In genomic region chrX:36183625-36184024, GRCm38 (mm10) we compare ENCODE assay signal across 9 mouse cellular contexts. TPM values are rescaled to one million over a fixed set of nuclear protein-coding genes. Genes with fewer than 3 reads are reported as not detected.
DNase-seq lines count a peak whose midpoint lies in the region; ATAC-seq and TF ChIP-seq lines count a peak whose summit lies in the region.
"Had no signal": no experiment of that assay in that cellular context is flagged by ENCODE, and none has a peak within 500 bp of the region (broad histone marks: within the 10 kb centered on the region; RNA-seq: fewer than 3 reads in every experiment).

No protein-coding gene starts in this region.

- H3K9ac ChIP-seq in midbrain, postnatal 0 days (replicated peaks; ENCODE audit: low read length, poor library complexity, severe bottlenecking), result no peak overlapping the region
- H3K9ac ChIP-seq in midbrain, embryonic 13.5 days (replicated peaks), result no peak overlapping the region
- no peak overlapping the region for H3K9ac ChIP-seq in liver, embryonic 14.5 days (replicated peaks)
- H3K9ac ChIP-seq: heart, embryonic 15.5 days had no signal

- no peaks in the 10 kb centered on the region for H3K9me3 ChIP-seq in midbrain, postnatal 0 days (ENCODE audit: low read length)
- H3K9me3 ChIP-seq in midbrain, embryonic 13.5 days, result no peaks in the 10 kb centered on the region
- no peaks in the 10 kb centered on the region for H3K9me3 ChIP-seq in liver, embryonic 14.5 days (ENCODE audit: control insufficient read depth, low read length)
- H3K9me3 ChIP-seq: heart, embryonic 15.5 days had no signal

- no peak overlapping the region for H3K27ac ChIP-seq in midbrain, postnatal 0 days (ENCODE audit: low read depth, low read length)
- no peak overlapping the region for H3K27ac ChIP-seq in midbrain, embryonic 13.5 days
- H3K27ac ChIP-seq in liver, embryonic 14.5 days, result no peak overlapping the region
- H3K27ac ChIP-seq: heart, embryonic 15.5 days had no signal

- no peaks in the 10 kb centered on the region for H3K36me3 ChIP-seq in midbrain, postnatal 0 days (ENCODE audit: insufficient read depth, low read length)
- H3K36me3 ChIP-seq in midbrain, embryonic 13.5 days, result no peaks in the 10 kb centered on the region
- H3K36me3 ChIP-seq in liver, embryonic 14.5 days (replicated peaks; ENCODE audit: control insufficient read depth, insufficient read depth, low read depth), result no peaks in the 10 kb centered on the region
- H3K36me3 ChIP-seq: heart, embryonic 15.5 days had no signal

- H3K4me3 ChIP-seq in midbrain, postnatal 0 days (ENCODE audit: low read depth, low read length), result no peak overlapping the region
- no peak overlapping the region for H3K4me3 ChIP-seq in midbrain, embryonic 13.5 days (replicated peaks)
- no peak overlapping the region for H3K4me3 ChIP-seq in liver, embryonic 14.5 days (ENCODE audit: insufficient read depth in 1 of 2, low read depth in 2 of 2, low read length in 2 of 2)
- H3K4me3 ChIP-seq: heart, embryonic 15.5 days had no signal

- no peak overlapping the region for H3K4me2 ChIP-seq in midbrain, postnatal 0 days (ENCODE audit: low read depth, low read length, poor library complexity, severe bottlenecking)
- no peak overlapping the region for H3K4me2 ChIP-seq in midbrain, embryonic 13.5 days (replicated peaks)
- H3K4me2 ChIP-seq in liver, embryonic 14.5 days (ENCODE audit: low read depth), result no peak overlapping the region
- H3K4me2 ChIP-seq: heart, embryonic 15.5 days had no signal

- no peak for TF ChIP-seq EP300 in liver, embryonic 14.5 days (IDR thresholded peaks at IDR 0.05; ENCODE audit: low read depth)

- no peak for ATAC-seq in cerebellum, adult (ENCODE audit: insufficient number of reproducible peaks, low FRiP score, low TSS enrichment)
- no peak for ATAC-seq in midbrain, postnatal 0 days (ENCODE audit: low FRiP score)
- no peak for ATAC-seq in midbrain, embryonic 13.5 days
- ATAC-seq in activated CD4-positive, CD25-positive, alpha-beta regulatory T cell, adult 4 months, result peak; percentile 54
- no peak for ATAC-seq in liver, embryonic 14.5 days (ENCODE audit: insufficient read depth)

- peak; percentile 70 for TF ChIP-seq CTCF in midbrain, postnatal 0 days (IDR thresholded peaks at IDR 0.05)
- TF ChIP-seq CTCF in liver, embryonic 14.5 days (IDR thresholded peaks at IDR 0.05; ENCODE audit: low read depth), result peak; percentile 34; the same call in 1 of the 2 replicates

- H3K4me1 ChIP-seq in midbrain, postnatal 0 days (ENCODE audit: insufficient read depth, low read length), result no peaks in the 10 kb centered on the region
- peaks cover 7% of the 10 kb centered on the region; the same call in 1 of the 2 replicates for H3K4me1 ChIP-seq in midbrain, embryonic 13.5 days (replicated peaks)
- H3K4me1 ChIP-seq in liver, embryonic 14.5 days (replicated peaks; ENCODE audit: control insufficient read depth in 2 of 2, insufficient read depth in 2 of 2, low read length in 1 of 2), result no peaks in the 10 kb centered on the region
- H3K4me1 ChIP-seq: heart, embryonic 15.5 days had no signal

- no peaks in the 10 kb centered on the region for H3K27me3 ChIP-seq in midbrain, postnatal 0 days (ENCODE audit: insufficient read depth, low read length)
- H3K27me3 ChIP-seq in midbrain, embryonic 13.5 days, result no peaks in the 10 kb centered on the region
- H3K27me3 ChIP-seq in liver, embryonic 14.5 days (ENCODE audit: control insufficient read depth, insufficient read depth, low read length), result no peaks in the 10 kb centered on the region
- H3K27me3 ChIP-seq: heart, embryonic 15.5 days had no signal

- peak; percentile 21 to 66 for DNase-seq in cerebellum, postnatal 25 days
- peak; percentile 24 for DNase-seq in midbrain, postnatal 0 days (ENCODE audit: low spot score)
- DNase-seq in gastrocnemius, adult 18-20 months (ENCODE audit: low spot score), result peak; percentile 13
- no peak for DNase-seq in liver, embryonic 14.5 days (ENCODE audit: low read depth in 3 of 3, low spot score in 3 of 3)
- DNase-seq in thymus, postnatal 14 days, result peak; percentile 51

RNA-seq across cellular contexts. Expression of gene Zcchc12, which starts 12.1 kb away (rescaled TPM):
- total RNA-seq in midbrain, postnatal 0 days (2014; rRNA removed), result 306 and 396 TPM in 2 replicates
- 609 and 627 TPM in 2 replicates for polyA plus RNA-seq in midbrain, postnatal 0 days (2015; fragmentation: Nextera tagmentation; extraction: Ambion mirVana)
- polyA plus RNA-seq in midbrain, embryonic 13.5 days (2015; fragmentation: Nextera tagmentation; extraction: Ambion mirVana), result 225 and 240 TPM in 2 replicates
- under 1 TPM in 1 of 2 experiments, not detected in 1; 0.23 TPM for polyA plus RNA-seq in activated CD4-positive, CD25-positive, alpha-beta regulatory T cell, adult 4 months (2017; shearing (Covaris generic))
- not detected for total RNA-seq in gastrocnemius, adult 18-20 months (2021)
- 0.03 and 0.17 TPM in 2 replicates for polyA plus RNA-seq in liver, embryonic 14.5 days (2012; rRNA removed)
- 0.08 TPM in 1 of 2 replicates, not detected in the other for polyA plus RNA-seq in liver, embryonic 14.5 days (2014; fragmentation: Nextera tagmentation; extraction: Ambion mirVana)

Comparison
In these comparisons a context has a peak if more than half of its experiments do, and no peak if none do; other contexts are left out.
1. DNase-seq: peak in cerebellum, postnatal 25 days (2 of 2), midbrain, postnatal 0 days (single experiment), gastrocnemius, adult 18-20 months (single experiment) and thymus, postnatal 14 days (single experiment); none in liver, embryonic 14.5 days (0 of 3).
2. RNA of gene Zcchc12, which starts 12.1 kb away (polyA plus RNA-seq): 609 to 627 TPM in midbrain, postnatal 0 days and 225 to 240 TPM in midbrain, embryonic 13.5 days; 0.23 TPM in activated CD4-positive, CD25-positive, alpha-beta regulatory T cell, adult 4 months and 0.03 to 0.17 TPM in liver, embryonic 14.5 days; every median in the first group is over 100 times any median in the second.